Mouse (Mus musculus) right cerebral cortex, postnatal 36 days (tissue): Measurements from ENCODE around the gene Gm17067.
A peak's percentile ranks its signal among the peaks of the same experiment; 100 is the strongest.
"Not testable (repeated sequence)": the region's sequence is repeated elsewhere in the genome, so short reads cannot be mapped to it uniquely, and the experiment has no call there.

Experiments
- DNase-seq, 2 experiments: peaks; one replicate each; pipeline ENCODE4 v3.0.0; 2022; ENCODE audit warnings: low spot score in 2 of 2, mixed read lengths in 1 of 2

Gm17067 gene

DNA sequence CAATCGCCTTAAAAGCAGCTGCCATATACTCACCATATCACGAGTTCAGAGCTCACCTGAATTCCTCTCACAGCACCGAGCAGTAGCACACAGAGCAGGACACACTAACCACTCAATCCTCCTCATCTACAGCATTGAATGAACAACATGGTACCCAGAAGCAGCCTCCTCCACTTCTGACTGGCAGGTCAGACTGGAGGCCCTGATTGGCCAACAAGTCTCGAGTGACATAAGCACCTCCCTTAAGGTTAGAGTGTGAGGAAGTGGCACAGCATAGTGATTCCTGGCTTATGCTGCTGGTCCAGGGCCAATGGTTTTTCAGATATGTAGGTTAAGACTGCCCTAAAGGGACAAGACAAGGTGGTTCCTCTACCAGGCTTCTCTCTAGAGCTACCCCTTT is at the start of gene Gm17067:
TSS of gene Gm17067 (minus strand) at position 101 of the 400 bp plus-strand sequence.
- DNase-seq: not testable (repeated sequence)

- no peak for DNase-seq
These were observed 23.0 kb upstream of the Gm17067 start for GRCm38 (mm10) chr7:42749836-42750235.

GRCm38 (mm10) chr7:42738536-42739210 is 11.9 kb upstream of the Gm17067 start:
- DNase-seq: no peak

GRCm38 (mm10) chr7:42693251-42693650 is 33.6 kb downstream of the Gm17067 start:
- not testable (repeated sequence) for DNase-seq

- peak; percentile 83 to 89 for DNase-seq
These were observed 34.3 kb downstream of the Gm17067 start, which contains the start of gene Zfp975 for GRCm38 (mm10) chr7:42692362-42693158. Zfp975 (minus strand) TSS chr7:42692742.

GRCm38 (mm10) chr7:42680081-42680480 is 46.7 kb downstream of the Gm17067 start:
- DNase-seq: not testable (repeated sequence)

DNA sequence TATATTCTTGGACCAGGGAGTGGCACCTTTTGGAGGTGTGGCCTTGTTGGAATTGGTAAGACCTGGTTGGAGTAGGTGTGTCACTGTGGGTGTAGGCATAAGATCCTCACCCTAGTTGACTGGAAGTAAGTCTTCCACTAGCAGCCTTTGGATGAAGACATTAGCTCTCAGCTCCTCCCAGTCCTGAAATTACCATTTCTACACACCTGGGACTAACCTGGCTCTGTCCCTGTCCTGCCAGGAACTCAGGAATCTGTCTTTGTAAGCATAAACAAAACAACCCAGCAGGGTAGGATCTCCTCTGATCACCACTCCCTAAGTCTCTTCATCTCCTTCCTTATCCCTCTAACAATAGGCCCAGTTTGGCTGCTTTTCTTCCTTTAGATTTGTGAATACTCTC is 47.2 kb downstream of the Gm17067 start:
- DNase-seq: not testable (repeated sequence)

DNA sequence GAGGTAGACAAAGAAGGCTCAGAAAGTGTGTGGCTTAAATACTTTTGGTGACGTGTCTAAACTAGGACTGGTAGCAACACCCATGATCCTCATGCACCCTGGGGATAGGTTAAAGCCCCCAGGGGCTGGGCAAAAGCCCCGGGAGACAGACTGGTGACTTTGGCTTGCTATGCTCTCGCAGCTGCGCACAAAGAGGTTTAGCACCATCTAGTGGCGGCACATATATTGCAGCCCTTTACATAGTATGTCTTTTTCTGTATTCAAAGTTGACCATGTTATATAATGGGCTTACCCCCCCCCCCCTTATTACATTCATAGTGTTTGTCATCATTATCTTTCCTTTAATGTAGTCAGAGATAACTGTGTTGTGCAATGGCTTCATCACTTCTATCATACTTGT is 66.7 kb downstream of the Gm17067 start:
- DNase-seq: not testable (repeated sequence)
